Mouse (Mus musculus) gastrocnemius, postnatal 25 days (tissue): Measurements from ENCODE around the gene Dner. TPM values are rescaled to one million over a fixed set of nuclear protein-coding genes. Genes with fewer than 3 reads are reported as not detected.

ENCODE experiments used
- DNase-seq: peaks from one replicate; pipeline ENCODE4 v3.0.0; 2022
- total RNA-seq, 2 experiments: library from RNA; stranded (reverse); gene quantifications; 1 replicate in 1 of 2; 2 replicates in 1 of 2; pipeline ENCODE4 v1.2.3; 2021

The Dner gene
- total RNA-seq, 2 experiments from 2014 or later, result 0.23 TPM; not detected in 1

- peak; percentile 13 for DNase-seq
Measured at GRCm38 (mm10) chr1:84524413-84524812, 171.6 kb downstream of the Dner start.

- no peak for DNase-seq
Measured at GRCm38 (mm10) chr1:84522963-84523280, 173.1 kb downstream of the Dner start.

GRCm38 (mm10) chr1:84522256-84522962 lies 173.6 kb downstream of the Dner start:
- DNase-seq, result no peak

GRCm38 (mm10) chr1:84518347-84518746 lies 177.7 kb downstream of the Dner start:
- DNase-seq, result peak; percentile 88

GRCm38 (mm10) chr1:84513201-84513600 lies 182.8 kb downstream of the Dner start:
- DNase-seq, result no peak

GRCm38 (mm10) chr1:84508510-84508909 lies 187.5 kb downstream of the Dner start:
- no peak for DNase-seq

- no peak for DNase-seq
Measured at GRCm38 (mm10) chr1:84507568-84507967, 188.5 kb downstream of the Dner start.

GRCm38 (mm10) chr1:84506984-84507546 lies 189.0 kb downstream of the Dner start:
- peak; percentile 63 for DNase-seq

GRCm38 (mm10) chr1:84500673-84501072 lies 195.3 kb downstream of the Dner start:
- no peak for DNase-seq

GRCm38 (mm10) chr1:84491732-84492131 lies 204.3 kb downstream of the Dner start:
- DNase-seq, result no peak

GRCm38 (mm10) chr1:84488546-84488945 lies 207.5 kb downstream of the Dner start:
- no peak for DNase-seq

GRCm38 (mm10) chr1:84485066-84485465 lies 211.0 kb downstream of the Dner start:
- no peak for DNase-seq

- DNase-seq, result no peak
Measured at GRCm38 (mm10) chr1:84484577-84484976, 211.4 kb downstream of the Dner start.

GRCm38 (mm10) chr1:84479976-84480375 lies 216.0 kb downstream of the Dner start:
- no peak for DNase-seq

GRCm38 (mm10) chr1:84474274-84474673 lies 221.7 kb downstream of the Dner start:
- no peak for DNase-seq

GRCm38 (mm10) chr1:84472260-84472659 lies 223.8 kb downstream of the Dner start:
- no peak for DNase-seq

GRCm38 (mm10) chr1:84470342-84470741 lies 225.7 kb downstream of the Dner start:
- no peak for DNase-seq

- no peak for DNase-seq
Measured at GRCm38 (mm10) chr1:84467664-84468063, 228.4 kb downstream of the Dner start.

GRCm38 (mm10) chr1:84464761-84465160 lies 231.3 kb downstream of the Dner start:
- no peak for DNase-seq

GRCm38 (mm10) chr1:84463976-84464662 lies 231.9 kb downstream of the Dner start:
- DNase-seq, result no peak

- DNase-seq, result peak; percentile 57
Measured at GRCm38 (mm10) chr1:84449566-84450278, 246.3 kb downstream of the Dner start.

- DNase-seq, result no peak
Measured at GRCm38 (mm10) chr1:84443640-84444039, 252.4 kb downstream of the Dner start.

GRCm38 (mm10) chr1:84443050-84443449 lies 253.0 kb downstream of the Dner start:
- DNase-seq, result no peak
